Mouse (Mus musculus): ENCODE data around the gene Nckap5.
"Not testable (repeated sequence)": the region's sequence is repeated elsewhere in the genome, so short reads cannot be mapped to it uniquely, and the experiment has no call there.

Nckap5 gene

DNA sequence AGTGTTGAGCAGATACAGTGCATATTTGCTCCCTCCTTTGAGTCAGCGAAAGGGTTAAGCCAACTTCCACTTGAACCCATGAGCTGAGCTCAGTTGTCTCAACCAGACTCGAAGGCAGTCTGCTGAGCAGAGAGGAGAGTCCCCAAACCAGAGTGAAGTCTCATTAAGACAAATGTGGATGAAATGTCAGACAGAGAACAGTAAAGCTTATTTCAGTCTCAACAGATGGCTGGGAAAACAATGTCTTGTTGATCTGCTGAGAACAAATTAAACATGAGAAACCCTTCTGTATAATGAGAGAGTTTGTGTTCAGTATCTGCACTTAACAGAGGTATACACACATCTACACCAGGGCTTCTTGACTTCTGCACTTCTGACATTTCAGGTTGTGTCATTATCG lies 694.9 kb downstream of the Nckap5 start:
- no peak for DNase-seq

DNA sequence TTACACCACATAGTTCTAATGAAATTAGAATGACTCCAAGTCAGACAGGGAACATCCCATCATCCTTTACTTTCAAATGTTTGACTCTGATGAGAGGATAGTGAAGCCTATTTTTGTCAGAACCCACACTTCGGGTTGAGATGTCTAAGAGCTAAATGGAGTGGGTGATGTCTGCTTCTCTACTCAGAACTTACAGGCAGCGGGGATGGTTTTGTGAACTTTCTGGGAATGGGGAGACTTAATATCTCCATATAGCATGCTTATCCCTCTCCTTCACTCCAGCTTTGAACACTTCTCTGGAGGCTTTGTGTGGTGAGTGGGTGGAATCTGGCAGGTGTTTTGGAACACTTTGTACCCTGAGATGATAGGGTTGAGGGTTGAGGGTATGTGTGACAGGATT lies 698.3 kb downstream of the Nckap5 start:
- DNase-seq: no peak

DNA sequence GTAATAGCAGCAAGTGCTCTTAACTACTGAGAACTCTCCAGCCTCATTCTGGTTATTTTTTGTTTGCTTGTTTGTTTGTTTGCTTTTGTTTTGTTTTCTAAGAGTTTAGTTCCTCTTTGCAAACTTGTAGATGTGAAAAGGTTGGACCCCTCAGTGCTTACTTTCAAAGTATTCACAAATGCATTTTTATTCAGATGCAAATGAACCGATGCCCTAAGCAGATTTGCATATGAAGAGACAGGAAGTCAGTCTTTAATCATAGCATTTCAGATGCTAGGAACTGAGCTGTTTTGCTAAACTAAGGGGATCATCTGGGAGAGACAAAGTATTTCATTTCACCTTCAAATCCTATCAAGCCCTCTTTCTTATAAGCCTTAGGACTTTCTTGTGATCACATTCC lies 701.5 kb downstream of the Nckap5 start:
- DNase-seq: no peak

DNA sequence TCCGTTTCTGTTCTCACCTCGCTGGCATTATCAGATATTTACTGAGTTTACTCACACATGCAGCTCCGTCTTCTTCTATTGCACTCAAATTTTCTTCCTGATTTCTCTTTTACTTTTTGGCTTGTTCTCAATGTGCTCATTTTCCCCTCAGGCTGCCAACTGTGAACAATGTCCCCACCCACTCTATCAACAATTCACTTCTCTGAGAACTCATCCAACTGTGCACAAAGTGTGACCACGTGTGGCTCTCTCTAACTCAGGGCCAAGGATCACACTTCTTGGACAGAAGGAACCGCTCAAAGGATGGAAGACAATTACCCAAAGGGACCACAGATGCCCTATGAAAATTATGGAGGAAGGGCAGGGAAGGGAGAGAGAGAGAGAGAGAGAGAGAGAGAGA lies 707.5 kb downstream of the Nckap5 start:
- no peak for DNase-seq

DNA sequence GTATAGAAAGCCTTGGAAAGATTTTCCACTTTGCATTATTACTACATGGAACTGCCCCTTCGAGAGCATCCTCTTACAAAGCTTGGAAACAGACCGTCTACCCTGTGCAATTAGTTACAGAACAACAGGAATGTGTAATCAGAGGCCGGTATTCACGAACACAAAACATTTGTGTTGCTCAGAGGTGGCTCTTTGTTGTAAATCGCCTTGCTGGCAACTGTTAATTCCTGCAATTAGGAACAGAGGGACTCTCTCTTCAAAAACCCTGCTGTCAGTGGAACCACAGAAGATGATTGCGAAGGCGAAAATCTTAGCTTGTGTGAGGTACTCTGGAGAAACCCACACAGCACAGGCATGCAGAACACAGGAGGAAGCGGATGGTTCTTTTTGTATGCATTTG lies 710.1 kb downstream of the Nckap5 start:
- no peak for DNase-seq

DNA sequence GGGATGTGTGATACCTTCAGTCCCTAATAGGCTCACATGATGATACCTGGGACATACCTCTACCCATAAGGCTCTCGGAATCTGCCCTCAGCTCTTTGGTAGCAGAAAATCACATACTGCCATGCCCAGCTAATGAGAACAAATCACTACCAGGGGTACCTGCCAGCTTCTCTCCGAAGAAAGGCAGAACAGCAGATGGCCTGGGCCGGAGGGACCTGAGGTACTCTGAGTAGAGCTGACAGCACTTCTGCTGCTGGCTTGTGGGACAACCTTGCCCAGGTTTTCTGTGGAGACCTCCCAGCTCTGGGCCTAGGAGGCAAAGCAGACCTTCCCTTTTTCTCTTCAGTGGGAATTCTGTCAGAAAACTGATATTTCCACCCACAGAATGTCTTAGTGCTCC lies 714.6 kb downstream of the Nckap5 start:
- DNase-seq: peak; percentile 12

DNA sequence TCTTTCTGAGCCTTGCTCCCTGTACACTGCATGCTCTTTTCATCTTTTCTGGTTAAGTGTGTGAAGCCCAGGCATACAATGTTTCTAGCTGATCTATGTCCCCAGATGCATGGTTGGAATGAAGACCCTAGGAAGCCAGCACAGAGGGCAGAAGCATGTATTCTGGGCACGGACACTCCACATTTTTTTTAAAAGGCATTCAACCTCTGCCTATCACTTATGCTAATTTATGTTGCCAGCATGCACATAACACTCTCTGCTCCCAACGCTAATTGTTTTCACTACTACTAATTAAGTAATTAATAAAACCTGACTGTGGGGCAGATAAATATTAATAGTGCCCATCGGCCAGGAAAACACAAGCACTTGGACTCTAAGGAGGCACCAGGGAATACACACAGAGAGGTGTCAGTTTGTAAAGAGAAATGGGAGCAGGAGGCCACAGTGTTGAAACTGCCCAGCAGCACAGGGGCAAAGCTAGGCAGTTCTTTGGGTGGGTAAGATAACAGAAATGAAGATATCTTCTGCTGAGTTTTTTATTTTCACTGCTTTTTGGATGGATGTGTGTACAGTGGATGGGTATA lies 724.8 kb downstream of the Nckap5 start:
- no peak for DNase-seq

DNA sequence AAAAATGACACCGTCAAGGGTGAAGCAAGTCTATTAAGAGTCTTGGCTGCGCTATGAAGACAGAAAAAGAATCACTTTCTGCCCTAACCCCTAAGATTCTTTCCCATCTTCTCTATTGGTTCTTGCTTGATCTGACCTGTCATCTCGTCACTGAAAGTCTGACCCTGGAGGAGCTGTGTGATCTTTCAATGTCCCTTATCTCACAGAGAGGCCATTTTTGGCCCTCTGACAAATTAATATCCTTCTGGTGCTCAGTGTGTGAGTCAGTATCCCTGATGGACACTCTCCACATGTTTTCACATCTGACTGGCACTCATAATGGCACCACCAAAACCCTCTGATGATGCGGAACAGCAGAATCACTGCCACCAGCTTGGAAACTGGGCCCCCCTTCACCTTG lies 736.3 kb downstream of the Nckap5 start:
- DNase-seq: no peak

DNA sequence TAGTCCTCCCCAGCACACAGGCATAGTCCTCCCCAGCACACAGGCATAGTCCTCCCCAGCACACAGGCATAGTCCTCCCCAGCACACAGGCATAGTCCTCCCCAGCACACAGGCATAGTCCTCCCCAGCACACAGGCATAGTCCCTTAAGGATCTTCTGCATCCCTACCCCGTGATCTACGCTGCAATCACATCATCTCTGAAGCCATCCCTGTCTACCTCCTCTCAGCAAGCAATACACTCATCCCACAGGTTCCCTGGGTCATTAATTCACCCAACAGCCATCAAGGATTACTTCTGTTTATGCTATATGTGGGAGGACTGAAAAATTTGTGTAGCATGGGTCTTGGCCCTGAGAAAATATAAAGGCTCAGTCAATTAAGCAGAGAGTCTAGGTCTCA lies 738.6 kb downstream of the Nckap5 start:
- DNase-seq: not testable (repeated sequence)

DNA sequence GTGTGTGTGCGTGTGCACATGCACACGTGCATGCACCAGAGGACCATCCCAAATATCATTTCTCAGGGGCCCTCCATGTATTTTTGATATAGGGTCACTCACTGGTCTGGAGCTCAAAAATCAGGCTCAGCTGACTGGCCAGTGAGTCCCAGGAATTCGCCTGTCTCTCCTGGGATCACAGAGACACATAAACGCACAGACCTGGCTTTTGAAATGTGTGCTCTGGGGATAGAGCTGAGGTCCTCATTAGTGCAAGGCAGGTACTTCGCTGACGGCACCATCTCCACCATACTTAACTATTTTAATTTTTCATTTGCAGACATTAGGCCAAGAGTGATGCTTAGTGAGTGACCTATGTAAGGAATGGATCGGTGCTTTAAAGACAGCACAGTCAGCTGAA lies 743.4 kb downstream of the Nckap5 start:
- no peak for DNase-seq

DNA sequence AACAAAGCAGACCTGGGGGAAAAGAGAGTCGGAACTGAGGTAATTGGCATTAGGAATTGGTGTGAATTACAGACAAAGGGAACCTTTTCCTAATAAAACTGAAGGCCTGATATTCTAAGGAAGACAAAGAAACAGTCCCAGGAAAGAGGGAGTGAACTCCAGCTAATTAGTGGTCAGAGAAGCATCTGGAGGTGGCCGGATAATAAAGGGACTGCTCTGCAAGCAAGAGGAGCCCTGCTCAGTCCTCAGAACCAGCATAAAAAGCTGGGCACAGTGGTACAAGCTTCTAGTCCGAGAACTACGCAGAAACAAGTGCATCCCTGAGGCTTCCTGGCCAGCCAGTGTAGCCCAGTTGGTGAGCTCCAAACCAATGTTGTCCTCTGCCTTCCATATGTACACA lies 754.3 kb downstream of the Nckap5 start:
- DNase-seq: no peak

DNA sequence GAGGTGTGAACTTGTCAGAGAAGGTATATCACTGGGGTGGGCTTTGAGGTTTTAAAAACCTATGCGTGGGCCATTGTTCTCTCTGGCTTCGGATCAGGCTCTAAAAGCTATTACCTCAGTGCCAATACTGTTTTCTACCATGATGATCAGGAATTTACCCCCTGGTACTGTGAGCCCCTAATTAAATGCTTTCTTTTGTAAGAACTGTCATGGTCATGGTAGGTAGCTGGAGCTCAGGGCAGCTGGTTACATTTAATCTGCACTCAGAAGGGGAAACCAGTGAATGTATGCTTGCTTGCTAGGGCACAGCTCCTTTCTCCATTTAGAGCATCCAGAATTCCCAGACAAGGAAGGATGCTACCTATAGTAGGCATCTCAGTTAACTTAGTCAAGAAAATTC lies 759.7 kb downstream of the Nckap5 start:
- DNase-seq: no peak

DNA sequence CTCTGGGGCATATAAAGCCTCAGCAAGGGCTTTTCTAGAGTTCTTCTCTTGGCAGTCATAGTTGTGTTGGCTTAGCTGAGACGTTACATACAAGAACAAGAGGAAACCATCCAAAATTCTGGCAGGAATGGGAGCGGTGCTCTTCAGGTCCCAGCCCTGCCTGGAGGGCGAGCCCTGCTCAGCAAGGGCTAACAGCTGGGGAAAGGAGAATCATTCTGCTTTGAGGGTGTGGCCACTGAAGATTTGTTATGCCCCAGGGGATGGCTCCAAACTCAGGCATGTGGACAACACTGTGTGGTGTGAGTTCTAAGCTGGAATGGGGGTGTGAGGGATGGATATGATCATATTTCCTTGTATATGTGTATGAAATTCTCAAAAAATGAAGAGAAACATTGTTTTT lies 779.1 kb downstream of the Nckap5 start:
- no peak for DNase-seq

DNA sequence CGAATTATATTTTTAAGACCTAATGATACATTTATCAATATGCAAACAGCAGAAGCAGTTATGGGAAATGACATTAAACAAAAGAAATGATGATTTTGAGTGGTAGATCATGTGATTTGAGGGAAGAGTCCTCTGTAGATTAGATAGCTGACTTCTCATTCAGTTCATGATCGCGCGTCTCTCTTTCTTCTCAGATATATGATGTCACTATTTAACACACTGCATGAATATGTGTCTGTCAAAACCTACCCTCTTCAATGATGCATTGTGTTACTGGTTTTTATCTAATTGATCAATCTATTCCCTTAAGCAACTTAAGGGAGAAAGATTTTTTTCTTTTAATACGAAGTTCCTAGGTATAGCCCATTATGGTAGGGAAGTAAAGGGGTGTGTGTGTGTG lies 787.7 kb downstream of the Nckap5 start:
- no peak for DNase-seq

DNA sequence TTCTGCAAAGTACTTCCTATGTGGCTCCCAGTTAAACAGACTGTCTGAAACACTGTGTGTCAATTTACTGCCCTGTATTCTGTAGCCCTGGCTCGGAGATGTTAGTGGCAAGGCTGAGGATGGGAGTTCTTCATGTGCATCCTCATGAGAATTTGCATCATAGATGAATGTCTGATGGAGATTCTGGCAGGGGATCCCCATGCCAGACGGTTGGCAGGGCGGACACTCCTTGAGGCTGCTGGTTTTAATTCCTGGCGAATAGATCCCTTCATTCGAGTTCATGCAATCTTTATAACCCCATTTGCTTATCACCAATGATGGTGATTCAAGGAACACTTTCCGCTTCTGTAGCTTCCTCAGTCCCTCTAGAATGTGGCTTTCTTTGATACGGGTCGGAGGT lies 803.1 kb downstream of the Nckap5 start:
- no peak for DNase-seq

DNA sequence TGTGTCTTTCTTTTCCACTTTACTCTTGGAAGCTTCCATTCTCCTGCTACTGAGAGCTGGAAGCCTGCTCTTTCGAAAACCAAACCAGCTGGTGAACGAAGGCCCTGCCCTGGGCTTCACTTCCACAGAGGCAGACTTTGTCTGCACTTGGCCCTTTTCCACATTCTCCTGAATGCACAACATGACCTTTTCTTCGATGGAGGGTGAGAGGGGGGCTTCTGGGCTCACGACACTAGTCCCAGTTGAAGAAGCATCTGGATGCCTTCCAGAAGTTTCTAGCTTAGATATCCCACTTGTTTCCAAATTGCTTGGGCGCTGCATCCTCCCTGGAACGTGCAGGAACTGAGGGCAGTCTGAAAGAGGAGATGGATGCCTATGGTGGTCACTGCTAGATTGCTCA lies 806.1 kb downstream of the Nckap5 start:
- peak; percentile 15 for DNase-seq

DNA sequence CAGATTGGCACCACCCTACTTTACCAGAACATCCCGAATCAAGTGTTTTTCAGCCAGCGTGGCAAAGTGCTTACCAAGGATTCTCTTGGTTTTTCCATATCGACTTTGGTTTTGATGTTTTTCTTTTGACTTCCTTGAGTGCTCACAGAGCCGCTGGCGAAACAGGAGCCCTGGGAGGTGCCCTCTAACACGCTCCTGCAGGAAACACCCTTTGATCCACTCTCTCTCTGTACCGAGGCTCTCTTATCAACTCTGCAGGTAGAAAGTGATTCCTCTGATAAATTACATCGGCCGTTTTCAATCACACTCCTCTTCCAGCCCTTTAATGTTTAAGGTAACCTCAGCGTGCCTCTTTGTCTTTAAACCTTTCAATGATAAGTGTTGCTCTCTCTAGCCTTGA lies 807.6 kb downstream of the Nckap5 start:
- DNase-seq: no peak

DNA sequence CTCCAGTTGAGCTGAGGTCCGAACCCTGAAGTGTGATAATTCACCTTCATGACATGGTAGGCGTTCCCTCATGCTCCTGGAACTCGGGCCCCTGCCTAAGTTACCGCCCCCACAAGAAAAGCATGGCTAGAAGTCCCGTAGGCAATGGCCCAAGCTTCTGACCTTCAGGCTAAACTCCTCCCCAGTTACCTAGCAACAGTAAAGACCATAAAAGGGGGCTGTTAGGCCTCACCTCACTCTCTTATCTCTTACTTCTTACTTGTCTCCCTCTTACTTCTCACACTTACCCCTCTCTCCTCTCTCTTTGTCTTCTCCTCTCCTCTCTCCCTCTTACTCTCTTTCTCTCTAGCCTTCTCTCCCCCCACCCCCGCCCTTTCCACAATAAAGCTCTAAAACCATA lies 811.9 kb downstream of the Nckap5 start:
- not testable (repeated sequence) for DNase-seq

DNA sequence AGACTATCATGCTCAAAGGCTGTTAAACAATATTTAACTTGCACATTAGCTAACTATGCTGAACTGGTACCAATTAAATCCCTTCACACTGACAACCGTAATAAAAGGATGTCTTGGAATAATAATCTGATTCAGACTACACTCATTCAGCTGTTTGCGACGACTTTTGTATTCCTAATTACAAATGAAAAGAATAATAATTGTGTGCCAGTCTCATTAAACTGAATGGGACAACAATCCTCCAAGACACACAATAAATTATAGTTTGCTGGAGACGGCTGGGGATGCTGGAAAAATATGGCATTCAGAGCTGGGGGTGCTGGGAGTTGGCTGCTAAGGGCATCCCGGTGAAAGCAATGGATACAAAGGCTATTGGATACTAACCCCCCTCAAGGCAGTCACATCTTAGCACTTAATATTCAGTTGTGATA lies 818.9 kb downstream of the Nckap5 start:
- DNase-seq: no peak

DNA sequence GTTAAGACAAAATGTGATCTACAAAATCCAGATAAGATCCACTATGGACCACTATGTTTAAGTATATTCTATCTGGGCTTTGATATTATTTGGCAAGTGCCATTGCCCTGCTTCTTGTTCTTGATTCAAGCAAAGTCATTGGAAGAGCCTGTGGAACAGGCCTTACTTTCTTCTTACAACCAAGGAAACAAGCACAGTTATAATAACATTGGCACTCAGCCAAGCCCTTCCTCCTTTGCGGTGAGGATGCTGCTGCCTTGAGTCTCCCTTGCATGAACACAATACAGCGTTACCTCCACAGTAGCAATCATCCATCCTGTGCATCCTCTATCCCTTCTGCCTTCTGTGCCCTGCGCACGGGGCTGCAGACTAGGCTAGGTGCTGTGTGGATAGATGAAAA lies 823.0 kb downstream of the Nckap5 start:
- DNase-seq: no peak

DNA sequence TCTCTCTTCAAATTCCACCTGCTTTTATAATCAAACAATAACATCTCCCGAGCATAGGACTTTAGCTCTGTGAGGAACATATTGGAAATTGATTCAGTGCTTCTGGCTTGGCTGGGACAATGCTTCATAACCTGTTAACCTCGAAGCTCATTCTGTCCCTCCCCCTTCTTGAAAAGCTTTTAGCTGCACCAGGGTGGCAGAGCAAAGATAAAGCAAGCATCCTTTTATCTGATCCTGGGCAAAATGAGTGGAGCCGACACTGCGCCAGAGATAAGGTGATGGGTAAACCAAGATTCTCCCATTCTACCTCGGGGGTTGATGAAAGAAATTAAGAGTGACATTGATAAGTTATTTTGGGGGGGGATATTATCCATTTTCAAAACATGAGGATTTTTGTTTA lies 824.9 kb downstream of the Nckap5 start:
- DNase-seq: no peak

DNA sequence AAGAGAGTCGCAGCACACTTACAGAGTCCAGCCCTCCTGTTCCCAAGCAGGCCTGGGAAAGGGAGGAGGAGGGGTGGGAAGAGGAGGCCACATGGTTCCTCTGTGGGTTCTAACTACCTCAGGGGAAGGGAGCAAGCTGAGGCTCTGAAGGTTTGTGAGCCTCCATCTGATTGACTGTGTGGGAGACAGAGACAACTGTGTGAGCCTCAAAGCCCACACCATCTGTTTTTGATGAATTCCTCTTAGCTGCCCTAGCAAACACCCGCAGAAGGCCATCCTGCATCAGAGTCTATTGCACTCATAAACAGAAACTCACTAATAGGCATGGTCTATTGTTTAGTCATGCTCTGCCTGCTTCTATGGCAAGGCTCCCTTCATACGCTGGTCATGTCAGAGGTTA lies 834.1 kb downstream of the Nckap5 start:
- no peak for DNase-seq

DNA sequence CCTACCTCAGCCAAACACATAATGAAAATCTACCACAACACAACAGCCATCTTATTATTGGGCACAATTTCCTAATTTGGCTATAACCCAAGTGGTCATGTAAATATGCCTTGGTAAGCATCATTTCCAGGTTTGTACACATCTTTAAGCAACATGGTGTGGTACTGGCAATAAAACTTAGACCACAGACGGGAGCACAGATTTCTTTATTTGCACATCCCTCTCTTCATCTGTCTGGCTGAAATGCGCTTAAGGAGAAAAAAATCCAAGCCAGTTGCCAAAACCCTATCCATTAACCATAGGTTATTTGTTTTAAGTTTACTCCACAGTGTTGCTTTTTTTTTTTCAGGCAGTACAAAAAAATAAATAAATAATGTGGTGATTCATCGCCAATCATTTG lies 842.8 kb downstream of the Nckap5 start:
- no peak for DNase-seq

DNA sequence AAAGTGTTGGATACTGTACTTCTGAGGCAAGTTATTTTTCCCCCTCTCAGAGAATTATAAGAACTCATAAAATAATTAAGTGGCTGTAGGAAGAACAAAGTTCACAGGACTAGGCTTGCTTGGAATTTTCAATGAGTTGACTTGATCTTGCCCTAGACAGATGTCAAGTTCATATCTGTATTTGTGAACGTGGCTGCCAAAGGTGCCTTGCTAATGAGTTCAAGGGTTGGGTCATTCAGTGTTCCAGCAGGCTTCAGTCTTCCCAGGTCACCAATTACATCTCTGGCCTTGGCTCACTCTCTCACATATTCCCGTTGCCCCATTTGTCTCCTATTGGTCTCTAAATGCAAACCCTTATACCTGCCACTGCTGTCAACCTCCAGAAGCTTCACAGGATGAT lies 846.0 kb downstream of the Nckap5 start:
- no peak for DNase-seq

DNA sequence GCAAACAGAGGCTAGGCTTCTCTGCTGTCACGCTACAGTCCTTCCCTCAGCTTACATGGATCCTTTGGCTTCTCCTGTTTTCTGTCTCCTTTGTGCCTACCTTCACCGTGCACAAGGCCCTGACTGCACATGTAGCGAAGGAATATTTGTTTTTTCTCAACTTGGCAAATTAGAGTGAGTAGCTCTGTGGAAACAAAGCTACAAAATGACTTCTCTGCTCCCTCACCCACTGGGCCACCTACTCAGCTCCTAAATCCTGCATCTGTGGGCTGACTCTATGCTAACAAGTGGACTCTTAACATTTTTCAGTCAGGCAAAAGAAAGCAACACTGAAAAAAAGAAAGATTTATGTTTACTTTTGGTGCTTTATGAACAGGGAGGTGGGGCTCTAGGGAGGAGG lies 856.0 kb downstream of the Nckap5 start:
- no peak for DNase-seq

DNA sequence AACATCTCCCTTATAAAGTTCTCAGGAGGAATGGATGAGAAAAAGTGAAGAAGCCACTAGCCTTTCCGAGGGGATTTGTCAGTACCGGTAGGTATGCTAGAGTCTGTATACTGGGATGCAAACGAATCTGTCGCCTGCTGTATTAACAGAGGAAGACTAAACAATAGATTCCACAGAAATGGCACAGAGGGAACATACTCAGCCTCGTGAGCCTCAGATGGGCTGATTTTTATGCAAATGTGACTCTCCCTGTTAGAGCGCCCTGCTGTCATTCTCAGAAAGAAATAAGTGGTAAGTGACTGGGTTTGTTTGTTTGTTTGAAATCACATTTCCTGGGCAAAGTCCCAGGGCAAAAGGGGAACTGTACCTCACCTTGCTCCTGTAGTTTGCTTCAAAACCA lies 858.7 kb downstream of the Nckap5 start:
- no peak for DNase-seq

Measured in cerebellum, adult 9-10 months (tissue).